Mouse (Mus musculus): ENCODE results near the gene Timm17b. TPM values are rescaled to one million over a fixed set of nuclear protein-coding genes. Genes with fewer than 3 reads are reported as not detected.

Gene Timm17b
- 44.3 and 45.8 TPM in 2 replicates for total RNA-seq (2023)

GRCm38 (mm10) chrX:7898880-7899874 is at the start of gene Timm17b, which contains the start of gene Pqbp1:
Timm17b (plus strand) TSS chrX:7899357.
Pqbp1 (minus strand) TSS chrX:7899269.

GRCm38 (mm10) chrX:7878007-7878419 is 21.1 kb upstream of the Timm17b start, which contains the start of gene Pim2:
Pim2 (plus strand) TSS chrX:7878262.

GRCm38 (mm10) chrX:7883841-7884567 is 15.2 kb upstream of the Timm17b start, which contains the start of gene Slc35a2:
Slc35a2 (plus strand) TSS chrX:7884028.

GRCm38 (mm10) chrX:7907735-7908134 is 8.6 kb downstream of the Timm17b start, which contains the start of gene Gm10491:
Gm10491 (minus strand) TSS chrX:7907835.

GRCm38 (mm10) chrX:7909242-7909641 is 10.1 kb downstream of the Timm17b start, which contains the start of gene Gm10490:
Gm10490 (plus strand) TSS chrX:7909542.

GRCm38 (mm10) chrX:7919601-7920383 is 20.6 kb downstream of the Timm17b start, which contains the start of gene Pcsk1n:
Pcsk1n (plus strand) TSS chrX:7919822.

GRCm38 (mm10) chrX:7928270-7928790 is 29.2 kb downstream of the Timm17b start, which contains the start of gene Eras:
Eras (minus strand) TSS chrX:7928607.

GRCm38 (mm10) chrX:7947108-7947899 is 48.1 kb downstream of the Timm17b start, which contains the start of gene Hdac6:
Hdac6 (minus strand) TSS chrX:7947889.

Other genes starting within 250 kb of the Timm17b start
- 37.1 and 44.3 TPM in 2 replicates for gene Prickle3, start 242.1 kb upstream of the Timm17b start, total RNA-seq (2023)
- gene Plp2, start 228.0 kb upstream of the Timm17b start, total RNA-seq (2023): 518 and 532 TPM in 2 replicates
- gene Magix, start 218.1 kb upstream of the Timm17b start, total RNA-seq (2023): not detected in 2 replicates
- 45.4 and 58.6 TPM in 2 replicates for gene Gpkow, start 202.2 kb upstream of the Timm17b start, total RNA-seq (2023)
- 52.3 and 70.0 TPM in 2 replicates for gene Wdr45, start 185.0 kb upstream of the Timm17b start, total RNA-seq (2023)
- gene Gm45208, start 177.1 kb upstream of the Timm17b start, total RNA-seq (2023): 1.8 and 1.9 TPM in 2 replicates
- 2.0 and 2.6 TPM in 2 replicates for gene Praf2, start 170.9 kb upstream of the Timm17b start, total RNA-seq (2023)
- gene Ccdc120, start 148.5 kb upstream of the Timm17b start, total RNA-seq (2023): not detected in 2 replicates
- 85.6 and 90.4 TPM in 2 replicates for gene Tfe3, start 136.8 kb upstream of the Timm17b start, total RNA-seq (2023)
- 135 and 164 TPM in 2 replicates for gene Gripap1, start 109.6 kb upstream of the Timm17b start, total RNA-seq (2023)
- gene Kcnd1, start 77.1 kb upstream of the Timm17b start, total RNA-seq (2023): 1.4 and 2.0 TPM in 2 replicates
- 129 and 151 TPM in 2 replicates for gene Otud5, start 58.0 kb upstream of the Timm17b start, total RNA-seq (2023)
- 2.2 and 4.1 TPM in 2 replicates for gene Pim2, start 21.1 kb upstream of the Timm17b start, total RNA-seq (2023)
- 25.5 and 28.1 TPM in 2 replicates for gene Slc35a2, start 15.3 kb upstream of the Timm17b start, total RNA-seq (2023)
- gene Pqbp1, start 88 bp upstream of the Timm17b start, total RNA-seq (2023): 34.5 and 34.7 TPM in 2 replicates
- gene Gm10491, start 8.5 kb downstream of the Timm17b start, total RNA-seq (2023): not detected in 2 replicates
- gene Gm10490, start 10.2 kb downstream of the Timm17b start, total RNA-seq (2023): not detected in 2 replicates
- gene Pcsk1n, start 20.5 kb downstream of the Timm17b start, total RNA-seq (2023): not detected in 2 replicates
- not detected in 2 replicates for gene Eras, start 29.2 kb downstream of the Timm17b start, total RNA-seq (2023)
- 4.9 and 8.8 TPM in 2 replicates for gene Hdac6, start 48.5 kb downstream of the Timm17b start, total RNA-seq (2023)
- 0.88 and 1.6 TPM in 2 replicates for gene Gata1, start 78.7 kb downstream of the Timm17b start, total RNA-seq (2023)
- not detected in 2 replicates for gene Glod5, start 119.1 kb downstream of the Timm17b start, total RNA-seq (2023)
- gene Suv39h1, start 175.4 kb downstream of the Timm17b start, total RNA-seq (2023): 28.1 and 33.2 TPM in 2 replicates
- gene Was, start 191.1 kb downstream of the Timm17b start, total RNA-seq (2023): 136 and 163 TPM in 2 replicates
- 33.9 and 43.9 TPM in 2 replicates for gene Wdr13, start 233.5 kb downstream of the Timm17b start, total RNA-seq (2023)
- 315 and 338 TPM in 2 replicates for gene Rbm3, start 246.5 kb downstream of the Timm17b start, total RNA-seq (2023)